Mouse (Mus musculus) spleen, postnatal 14 days (tissue): ENCODE results near the gene Me1.
"Not testable (repeated sequence)": the region's sequence is repeated elsewhere in the genome, so short reads cannot be mapped to it uniquely, and the experiment has no call there.

Experiments used
- DNase-seq, 2 experiments: peaks; one replicate each; pipeline ENCODE4 v3.0.0; 2021 to 2022; ENCODE audit warnings: low spot score in 2 of 2

The Me1 gene

GRCm38 (mm10) chr9:86599723-86600303, 95.9 kb downstream of the Me1 start:
- DNase-seq: no peak

- not testable (repeated sequence) for DNase-seq
Measured at GRCm38 (mm10) chr9:86596983-86597382, 98.8 kb downstream of the Me1 start.

GRCm38 (mm10) chr9:86594357-86594767, 101.4 kb downstream of the Me1 start:
- not testable (repeated sequence) for DNase-seq

DNA sequence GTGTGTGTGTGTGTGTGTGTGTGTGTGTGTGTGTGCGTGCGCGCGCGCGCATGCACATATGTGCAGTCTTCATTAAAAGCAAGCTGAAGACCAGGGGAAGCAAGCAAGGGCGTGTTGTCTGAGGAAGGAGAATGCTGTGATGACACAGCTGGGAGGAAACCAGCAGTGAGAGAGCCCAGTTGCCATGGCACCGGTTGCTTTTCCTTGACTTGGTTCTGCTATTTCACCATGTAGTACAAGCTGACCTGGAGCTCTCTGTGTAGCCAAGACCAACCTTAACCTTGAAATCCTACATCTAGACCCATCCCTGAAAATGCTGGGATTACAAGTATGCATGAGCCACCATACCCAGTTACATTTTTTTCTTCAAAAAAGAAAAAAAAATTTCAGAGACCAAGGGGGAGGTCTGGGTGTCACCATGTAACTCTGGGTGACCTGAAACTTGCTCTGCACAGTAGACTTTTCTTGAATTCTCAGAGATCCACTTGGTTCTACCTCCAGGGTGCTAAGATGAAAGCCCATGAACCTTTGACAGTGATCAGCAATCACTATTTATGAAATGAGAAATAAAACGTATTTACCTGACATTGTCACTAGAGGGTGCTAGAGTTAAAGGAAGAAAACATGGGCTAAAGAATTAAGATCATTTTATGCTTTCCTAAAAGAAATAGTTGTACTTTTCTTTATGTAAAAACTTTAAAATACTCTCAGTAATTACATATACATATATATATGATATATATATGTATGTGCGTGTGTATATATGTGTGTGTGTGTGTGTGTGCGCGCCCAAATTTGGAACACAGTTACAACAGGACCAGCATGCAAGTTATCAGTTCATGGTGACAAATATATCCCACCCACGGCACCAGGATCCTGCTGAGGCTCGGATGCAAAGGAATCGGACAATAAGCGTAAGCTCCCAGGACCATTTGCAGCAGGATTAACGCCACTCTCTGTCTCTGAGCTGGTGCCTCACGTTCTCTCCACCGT, 102.8 kb downstream of the Me1 start:
- no peak for DNase-seq

GRCm38 (mm10) chr9:86587019-86587795, 108.5 kb downstream of the Me1 start:
- no peak for DNase-seq

DNA sequence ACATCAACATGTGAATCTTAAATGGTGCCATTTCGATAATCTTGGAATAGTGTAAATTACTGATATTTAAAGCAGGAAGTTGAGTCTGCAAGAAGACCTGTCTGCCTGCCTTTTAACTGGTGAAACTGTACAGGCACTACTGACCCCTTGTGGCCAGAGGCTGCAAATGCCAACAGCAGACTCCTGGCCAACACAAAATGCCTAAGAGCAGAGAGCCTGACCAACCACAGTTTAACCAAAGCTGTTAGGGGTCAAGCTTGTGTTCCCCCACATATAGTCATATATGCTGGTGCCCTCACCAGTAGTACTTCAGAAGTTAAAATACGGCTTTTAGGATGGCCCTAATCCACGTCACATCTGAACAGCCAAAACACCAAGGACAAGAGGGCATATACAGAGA, 112.0 kb downstream of the Me1 start:
- DNase-seq: peak; percentile 33 to 58

GRCm38 (mm10) chr9:86579657-86580056, 116.1 kb downstream of the Me1 start:
- DNase-seq: no peak

- DNase-seq: no peak
Measured at GRCm38 (mm10) chr9:86575178-86575577, 120.6 kb downstream of the Me1 start.

GRCm38 (mm10) chr9:86573616-86574303, 122.0 kb downstream of the Me1 start:
- no peak for DNase-seq

GRCm38 (mm10) chr9:86572636-86573291, 123.0 kb downstream of the Me1 start:
- DNase-seq: peak; percentile 69 to 81

DNA sequence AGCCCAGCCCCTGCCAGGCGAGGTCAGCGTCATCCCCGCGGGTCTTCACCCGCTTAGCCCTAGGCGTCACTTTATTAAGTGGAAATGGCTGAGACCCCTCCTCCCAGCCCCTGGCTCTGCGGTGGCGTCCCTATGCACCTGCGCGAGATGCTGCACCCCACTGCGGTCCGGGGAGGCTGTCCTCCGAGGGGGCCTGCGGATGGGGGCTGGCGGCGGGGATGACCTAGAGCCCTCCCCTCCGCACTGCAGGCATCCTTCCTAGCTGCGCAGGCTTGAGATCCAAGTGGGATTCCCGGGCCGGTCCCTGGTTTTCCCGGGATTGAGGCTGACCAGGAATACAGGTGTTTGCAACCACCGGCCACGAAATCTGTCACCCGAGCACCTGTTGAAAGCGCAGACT, 123.6 kb downstream of the Me1 start:
- DNase-seq: peak in 1 of 2 experiments; percentile 25

DNA sequence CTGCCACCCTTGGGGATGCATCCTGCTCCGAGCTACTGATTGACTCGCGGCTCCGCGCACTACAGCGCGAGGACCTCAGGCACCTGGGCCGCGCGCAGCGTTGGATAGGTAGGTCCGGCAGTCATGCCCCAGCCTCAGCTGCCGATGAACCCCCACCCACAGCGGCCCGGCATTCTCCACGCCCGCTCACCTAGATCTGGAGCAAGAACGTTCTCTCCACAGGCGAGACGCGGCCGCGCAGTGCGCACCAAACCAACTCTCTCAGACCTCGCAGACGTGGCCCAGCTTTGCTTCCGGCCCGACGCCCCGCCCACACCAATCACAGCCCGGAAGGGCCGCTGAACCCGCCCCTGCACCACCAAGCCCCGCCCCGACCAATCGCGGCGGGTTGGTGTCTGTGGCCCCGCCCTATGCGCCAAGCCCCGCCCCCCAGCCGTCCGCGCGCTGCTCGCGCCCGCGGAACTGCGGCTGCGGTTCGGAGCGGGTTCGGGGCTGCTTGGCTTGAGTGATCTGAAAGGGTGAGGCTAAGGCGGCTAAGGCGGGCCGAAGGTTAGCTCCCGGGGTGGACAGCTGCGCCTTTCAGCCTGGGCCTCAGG, 124.1 kb downstream of the Me1 start, which contains the start of the genes Pgm3 and Rwdd2a:
Gene Pgm3 (minus strand): TSS at position 303 of the 596 bp plus-strand sequence.
Gene Rwdd2a (plus strand): TSS at position 452 of the 596 bp plus-strand sequence.
- peak; percentile 90 to 93 for DNase-seq

DNA sequence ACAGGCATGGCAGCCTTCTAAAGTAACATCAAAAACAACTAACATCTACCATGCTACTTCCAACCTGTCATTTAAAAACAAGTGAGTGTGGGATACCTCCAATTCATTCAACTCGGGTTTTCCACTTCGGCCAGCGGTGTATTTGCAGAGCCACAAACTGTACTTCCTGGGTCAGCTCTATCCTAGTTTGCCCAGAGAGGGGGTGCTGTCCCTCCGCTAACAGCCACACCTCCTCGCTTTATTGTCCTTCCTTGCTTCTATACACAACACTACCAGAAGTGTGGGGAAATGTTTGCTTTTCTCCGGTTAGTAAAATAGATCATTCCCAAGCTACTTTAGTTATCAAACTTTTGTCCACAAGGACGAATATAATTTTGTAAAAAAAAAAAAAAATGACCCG, 124.8 kb downstream of the Me1 start:
- no peak for DNase-seq

- DNase-seq: no peak
Measured at GRCm38 (mm10) chr9:86570261-86570890, 125.4 kb downstream of the Me1 start.

GRCm38 (mm10) chr9:86569314-86569910, 126.3 kb downstream of the Me1 start:
- no peak for DNase-seq

DNA sequence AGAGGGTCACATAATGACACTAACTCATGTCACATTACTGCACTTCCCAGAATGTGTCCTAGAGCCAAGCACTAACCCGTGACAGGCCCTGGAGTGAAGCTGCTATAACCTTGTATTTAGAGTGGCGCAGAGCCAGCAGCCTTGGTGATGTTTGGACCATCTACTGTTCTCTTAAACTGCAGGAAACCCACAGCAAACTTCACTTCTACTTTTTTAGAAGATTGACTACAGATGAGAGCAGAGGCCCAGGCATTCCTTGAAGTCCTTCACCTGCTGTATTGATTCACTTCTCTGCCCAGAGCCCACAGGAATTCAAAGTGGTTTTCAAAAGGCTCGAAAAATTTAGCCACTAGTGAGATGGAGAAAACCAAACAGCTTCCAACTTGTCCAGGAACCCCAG, 135.2 kb downstream of the Me1 start:
- DNase-seq: no peak

GRCm38 (mm10) chr9:86554641-86555040, 141.1 kb downstream of the Me1 start:
- DNase-seq: no peak

DNA sequence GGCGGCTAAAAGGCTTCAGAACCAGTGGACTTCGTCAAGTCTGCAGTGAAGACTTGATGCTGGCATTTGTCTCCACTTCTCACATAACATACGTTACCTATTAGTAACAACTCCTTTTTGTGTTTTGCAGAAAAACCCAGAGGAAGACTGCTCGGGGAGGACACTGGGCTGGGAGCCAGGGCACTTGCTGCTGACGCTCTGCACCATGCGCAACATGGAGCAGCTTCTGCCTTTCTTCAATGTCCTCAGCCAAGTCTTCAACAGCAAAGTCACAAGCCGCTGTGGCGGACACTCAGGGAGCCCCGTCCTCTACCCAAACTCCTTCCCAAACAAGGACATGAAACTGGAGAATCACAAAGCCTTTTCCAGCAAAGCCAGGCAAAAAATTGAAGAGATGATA, 141.9 kb downstream of the Me1 start:
- DNase-seq: no peak

DNA sequence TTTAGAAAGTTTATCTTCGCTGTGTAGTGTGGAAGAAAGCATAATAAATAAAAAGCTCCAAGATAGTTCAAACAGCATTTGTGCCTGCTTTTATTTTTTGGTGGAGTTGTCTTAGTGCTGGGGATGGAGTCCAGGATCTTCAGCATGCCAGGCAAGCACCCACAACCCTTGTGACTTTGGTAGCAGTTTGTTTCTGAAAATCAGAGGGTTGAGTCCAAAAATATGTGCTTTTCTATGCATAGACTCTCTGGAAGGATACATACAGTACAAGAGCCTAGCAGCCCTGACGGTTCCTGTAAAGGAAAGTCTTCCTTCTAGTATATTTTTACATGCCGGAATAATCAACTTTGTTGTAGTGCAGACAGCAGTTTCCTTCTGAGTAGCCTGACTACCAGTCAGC, 145.0 kb downstream of the Me1 start:
- DNase-seq: no peak
